Mouse (Mus musculus) kidney, postnatal 4 days (tissue): ENCODE data around the gene Sdf4.
A peak's percentile ranks its signal among the peaks of the same experiment; 100 is the strongest.

Experiments used
- DNase-seq, 2 experiments: peaks; one replicate each; pipeline ENCODE4 v3.0.0; 2021; ENCODE audit warnings: mixed read lengths in 2 of 2

Sdf4 gene

DNA sequence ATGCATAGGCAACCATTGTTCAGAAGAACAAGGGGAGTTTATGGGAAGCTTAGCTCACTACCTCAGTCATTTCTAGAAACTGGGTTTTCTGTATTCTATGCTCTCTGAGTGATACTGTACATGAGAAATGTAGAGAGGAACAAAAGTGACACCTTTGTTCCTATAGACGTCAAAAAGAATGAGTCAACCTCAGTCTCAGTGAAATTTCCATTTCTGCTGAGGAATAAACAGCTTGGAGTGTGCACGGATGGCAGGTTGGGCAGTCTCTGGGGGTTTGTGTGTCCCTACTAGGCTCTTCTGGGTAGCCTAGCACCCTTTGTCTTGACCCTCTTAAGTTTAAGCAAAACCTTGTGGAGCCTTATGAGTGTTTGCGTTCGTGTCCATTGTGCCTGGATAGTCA, 15.7 kb downstream of the Sdf4 start:
- no peak for DNase-seq

DNA sequence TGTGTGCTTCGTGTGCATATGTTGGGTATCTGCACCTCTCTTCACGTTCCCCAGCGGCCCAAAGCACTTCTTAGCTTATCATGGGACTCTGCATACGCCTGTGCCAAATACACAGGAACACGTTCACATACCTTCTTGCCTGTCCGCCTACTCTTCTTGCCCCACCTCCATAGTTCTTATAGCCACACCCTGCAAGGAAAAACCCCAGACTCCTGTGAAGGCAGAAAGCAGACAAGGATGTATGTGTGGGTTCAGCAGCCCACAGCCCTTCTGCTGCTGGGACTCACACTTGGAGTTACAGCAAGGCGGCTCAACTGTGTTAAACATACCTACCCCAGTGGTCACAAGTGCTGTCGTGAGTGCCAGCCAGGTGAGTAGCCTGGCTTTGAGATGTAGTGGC, 21.0 kb downstream of the Sdf4 start, which contains the start of gene Tnfrsf4:
Tnfrsf4 (plus strand) TSS at position 207 of the 400 bp plus-strand sequence.
- no peak for DNase-seq

DNA sequence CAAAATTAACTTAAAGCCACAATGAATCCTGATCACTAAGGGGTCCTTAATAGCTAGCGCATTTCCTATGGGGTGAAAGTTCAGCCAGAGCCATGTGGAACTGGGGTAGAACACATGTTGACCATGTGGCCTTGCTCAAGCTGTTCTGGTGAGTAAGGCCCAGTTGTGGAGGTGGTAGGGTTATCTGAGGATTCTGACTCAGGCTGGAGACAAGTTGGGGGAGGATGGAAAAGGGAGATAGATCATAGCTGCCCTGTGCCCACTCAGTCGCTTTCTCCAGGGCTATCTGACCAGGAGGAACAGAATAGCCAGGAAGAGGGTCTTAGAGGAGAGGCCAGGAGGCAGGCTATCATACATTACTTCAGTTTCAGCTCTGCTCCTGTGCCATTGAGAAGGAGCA, 21.8 kb downstream of the Sdf4 start:
- DNase-seq: no peak

DNA sequence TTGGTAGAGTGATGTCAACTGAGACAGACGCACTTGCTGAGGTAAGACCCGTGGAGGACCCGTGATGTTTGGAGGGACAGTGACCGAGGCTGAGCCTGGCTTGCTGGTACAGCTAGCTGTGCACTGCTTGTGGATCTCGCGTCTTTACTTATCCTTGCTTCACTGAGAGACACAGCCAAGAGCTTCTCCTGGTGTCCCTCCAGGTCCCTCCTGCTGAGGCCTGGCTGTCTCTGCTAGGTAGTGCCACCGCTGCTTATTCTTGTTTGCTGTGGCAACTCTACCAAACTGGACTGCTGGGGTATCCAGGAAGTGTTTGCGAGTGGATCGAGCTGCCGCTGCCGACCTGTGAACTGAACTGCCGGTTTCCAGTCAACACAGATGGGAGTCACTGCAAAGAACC, 27.1 kb downstream of the Sdf4 start:
- DNase-seq: no peak

DNA sequence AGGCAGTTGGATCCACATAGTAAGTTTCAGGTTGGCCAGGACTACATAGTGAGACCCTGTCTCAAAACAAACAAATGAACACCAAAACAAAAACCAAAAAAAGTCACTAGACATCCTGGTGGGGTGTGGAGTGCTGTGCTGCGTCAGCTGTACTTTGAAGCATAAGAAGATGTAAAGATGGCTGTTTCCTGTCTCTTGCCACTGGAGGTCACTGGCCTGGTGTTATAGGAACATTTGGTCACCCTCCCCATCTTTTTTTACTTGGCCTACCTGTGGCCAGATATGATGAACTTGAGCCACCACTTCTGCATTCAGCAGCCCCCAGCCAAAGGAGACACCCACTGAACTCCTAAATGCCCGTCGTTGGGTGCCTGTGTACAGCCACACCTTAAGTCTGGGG, 28.7 kb downstream of the Sdf4 start:
- no peak for DNase-seq

DNA sequence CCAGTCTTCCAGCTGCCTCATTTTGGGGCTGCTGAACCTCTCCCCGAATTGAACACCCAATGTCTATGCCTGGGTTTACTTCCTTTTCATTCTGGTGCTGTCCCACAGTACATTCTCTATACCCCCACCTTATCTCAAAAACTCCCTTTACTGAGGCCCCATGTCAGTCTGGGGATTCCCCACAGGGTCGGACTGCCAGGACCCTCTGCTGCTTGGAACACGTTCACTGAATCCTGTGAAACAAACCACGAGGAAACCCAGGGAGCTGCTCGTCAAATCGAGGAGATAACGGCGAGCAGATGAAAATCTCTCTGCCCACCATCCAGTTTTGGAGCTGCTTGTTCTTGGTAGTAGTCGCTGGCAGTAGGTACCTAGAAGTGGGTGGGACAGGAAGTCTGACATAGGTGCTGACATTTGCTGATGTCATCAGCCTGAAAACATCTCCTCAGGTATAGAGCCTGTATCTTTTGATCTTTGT, 29.3 kb downstream of the Sdf4 start:
- DNase-seq: no peak

DNA sequence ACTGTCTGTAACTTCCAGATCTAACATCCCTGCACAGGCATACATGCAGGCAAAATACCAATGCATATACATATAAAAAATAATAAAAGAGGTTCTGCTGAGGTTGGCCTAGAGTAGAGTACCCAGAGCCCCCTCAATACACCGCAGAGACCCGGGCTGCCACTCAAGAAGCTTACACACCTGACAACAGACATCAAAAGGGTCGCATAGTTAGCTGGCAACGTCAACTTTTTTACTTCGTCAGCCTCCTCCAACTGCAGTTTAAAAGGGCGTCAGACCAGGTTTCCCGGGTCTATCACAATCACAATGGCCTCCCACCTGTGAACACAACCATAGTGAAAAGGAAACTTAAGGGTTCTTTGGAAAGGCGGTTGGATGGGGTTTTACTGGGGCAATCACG, 30.8 kb downstream of the Sdf4 start:
- DNase-seq: no peak

DNA sequence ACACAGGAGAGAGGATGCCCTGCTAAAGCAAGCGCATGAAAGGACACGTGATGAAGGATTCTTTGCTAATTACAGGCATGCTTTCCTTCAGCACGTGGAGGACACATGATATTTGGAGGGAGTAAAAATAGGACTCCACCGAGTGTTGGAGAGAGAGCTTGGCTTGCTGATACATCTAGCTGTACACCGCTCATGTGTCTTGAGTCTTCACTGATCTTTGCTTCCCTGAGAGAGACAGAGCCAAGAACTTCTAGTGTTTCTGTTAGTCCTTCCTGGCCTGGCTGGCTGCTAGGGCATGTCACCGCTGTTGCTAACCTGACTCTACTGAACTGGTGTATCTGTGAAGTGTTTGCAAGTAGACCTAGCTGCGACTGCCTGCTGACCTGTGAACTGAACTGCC, 31.5 kb downstream of the Sdf4 start:
- DNase-seq: no peak

DNA sequence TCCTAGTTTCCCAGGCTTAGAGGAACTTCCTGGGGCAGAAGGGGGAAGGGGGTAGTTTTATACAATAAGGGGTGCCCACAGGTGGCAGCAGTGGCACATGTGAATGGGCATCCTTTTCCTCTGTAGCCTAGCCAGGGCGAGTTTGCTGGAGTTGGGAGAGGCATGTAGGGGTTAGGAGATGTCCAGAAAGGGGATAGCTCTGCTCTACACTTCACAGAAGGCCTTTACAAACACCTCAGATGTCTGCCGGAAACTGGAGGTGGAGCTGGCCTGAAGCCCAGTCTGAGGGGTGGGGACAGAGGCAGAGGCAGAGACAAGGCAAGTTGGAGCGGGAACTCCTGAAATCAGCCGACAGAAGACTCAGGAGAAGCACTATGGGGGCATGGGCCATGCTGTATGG, 33.3 kb downstream of the Sdf4 start, which contains the start of gene Tnfrsf18:
Tnfrsf18 (plus strand) TSS at position 152 of the 400 bp plus-strand sequence.
- DNase-seq: peak; percentile 59 to 70

DNA sequence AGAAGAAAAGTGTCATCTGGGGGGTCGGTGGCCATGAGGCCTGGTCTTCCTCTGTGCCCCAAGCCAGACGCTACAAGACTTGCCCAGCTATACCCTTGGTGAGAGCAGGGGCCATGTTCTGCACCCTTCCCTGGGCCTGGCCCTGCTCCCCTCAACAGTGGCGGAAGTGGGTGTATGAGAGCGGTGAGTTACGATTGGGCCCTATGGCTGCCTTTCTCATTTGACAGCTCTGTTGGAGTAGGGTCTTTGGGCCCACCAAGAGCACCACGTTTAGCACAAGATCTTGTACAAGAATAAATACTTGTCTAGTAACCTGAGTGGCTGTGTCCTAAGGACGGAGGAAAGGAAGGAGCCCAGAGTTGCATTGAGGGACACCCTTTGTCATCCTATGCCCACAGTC, 35.9 kb downstream of the Sdf4 start:
- no peak for DNase-seq

DNA sequence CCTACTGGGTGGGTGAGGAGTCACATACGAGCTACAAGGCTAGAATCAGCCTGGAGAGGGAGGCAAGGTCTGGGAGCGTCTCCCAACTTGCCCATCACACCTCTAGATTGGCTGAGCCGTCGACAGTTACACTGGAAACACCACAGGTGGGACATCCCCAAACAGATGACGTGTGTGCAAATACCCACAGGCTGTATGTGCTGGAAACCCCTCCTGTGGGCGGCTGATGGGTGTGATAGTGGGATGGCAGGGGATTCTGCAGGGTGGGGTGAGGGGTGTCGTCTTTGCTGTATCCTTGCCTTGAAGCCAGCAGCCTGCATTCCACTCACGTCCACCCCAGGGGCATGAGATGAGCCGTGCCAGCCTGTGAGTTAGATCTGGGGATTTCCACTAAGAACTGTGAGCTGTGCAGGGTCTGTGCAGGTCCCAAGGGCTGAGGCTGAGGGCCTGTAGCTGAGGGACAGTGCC, 38.0 kb downstream of the Sdf4 start:
- DNase-seq: no peak

DNA sequence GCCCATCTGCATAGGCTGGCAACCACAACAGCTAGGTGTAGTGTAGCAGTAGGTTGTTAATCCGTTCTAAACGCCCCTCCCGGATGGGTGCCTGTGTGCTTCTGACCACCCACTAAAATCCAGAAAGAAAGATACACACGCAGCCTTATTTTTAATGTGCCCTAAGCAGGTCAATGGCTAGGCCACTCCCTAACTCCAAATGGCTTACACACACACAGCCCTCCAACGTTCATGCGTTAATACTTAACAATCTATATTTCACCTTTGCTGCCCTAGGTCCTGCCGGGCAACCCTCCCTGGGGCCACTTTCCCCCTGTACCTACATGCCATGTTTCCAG, 38.6 kb downstream of the Sdf4 start:
- no peak for DNase-seq

DNA sequence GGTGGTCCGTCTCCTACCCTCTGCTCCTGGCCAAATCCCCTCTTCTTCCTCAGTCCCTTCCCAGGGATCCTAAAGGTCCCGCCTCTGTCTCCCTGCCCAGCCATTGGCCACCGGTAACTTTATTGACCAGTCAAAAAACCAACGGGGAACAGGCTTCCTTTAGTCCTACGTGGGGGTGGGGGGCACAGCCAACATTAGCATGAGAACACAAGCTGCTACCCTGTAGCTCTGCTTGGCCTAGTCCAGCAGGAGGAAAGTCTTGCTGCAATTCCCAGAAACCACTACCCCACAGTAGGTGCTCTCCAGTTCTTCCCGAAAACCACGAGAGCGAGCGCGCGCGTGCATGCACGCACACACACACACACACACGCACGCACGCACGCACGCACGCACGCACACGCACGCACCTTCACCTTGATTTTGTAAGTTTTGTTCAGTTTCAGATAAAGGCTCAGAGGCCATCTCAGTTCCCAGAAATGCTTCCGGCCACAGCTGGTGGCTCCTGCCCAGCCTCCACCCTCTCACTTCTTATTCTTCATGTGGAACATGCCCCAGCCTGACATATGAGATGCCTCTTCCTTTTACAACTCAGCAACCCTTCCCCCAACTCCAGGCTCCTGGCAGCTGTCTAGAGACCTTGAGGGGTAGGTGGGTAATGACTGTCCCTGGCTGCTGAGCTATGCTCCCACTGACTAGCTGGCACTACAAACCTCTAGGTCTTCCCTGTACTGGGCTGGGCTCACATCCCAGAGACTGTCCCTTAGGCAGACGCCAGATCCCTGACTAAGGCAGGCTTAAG, 39.1 kb downstream of the Sdf4 start:
- peak; percentile 85 to 89 for DNase-seq

DNA sequence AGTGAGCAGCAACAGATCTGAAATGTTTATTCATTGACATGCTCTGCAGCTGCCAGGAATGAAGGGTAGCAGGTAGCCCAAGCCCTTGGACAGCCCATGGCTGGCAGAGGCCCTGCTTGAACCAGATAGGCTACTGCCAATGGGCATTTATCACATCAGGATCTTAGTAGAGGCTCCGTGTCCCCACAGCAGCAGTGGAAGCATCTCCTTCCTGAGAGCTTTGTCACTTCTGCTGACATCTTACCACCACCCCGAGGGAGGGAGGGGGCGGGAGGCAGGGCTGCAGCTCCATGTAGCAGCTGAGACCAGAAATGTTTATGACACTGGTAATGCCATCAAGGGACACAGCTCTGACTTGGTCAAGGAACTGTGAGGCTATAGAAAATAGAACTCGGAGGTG, 40.2 kb downstream of the Sdf4 start:
- DNase-seq: peak in 1 of 2 experiments; percentile 28

DNA sequence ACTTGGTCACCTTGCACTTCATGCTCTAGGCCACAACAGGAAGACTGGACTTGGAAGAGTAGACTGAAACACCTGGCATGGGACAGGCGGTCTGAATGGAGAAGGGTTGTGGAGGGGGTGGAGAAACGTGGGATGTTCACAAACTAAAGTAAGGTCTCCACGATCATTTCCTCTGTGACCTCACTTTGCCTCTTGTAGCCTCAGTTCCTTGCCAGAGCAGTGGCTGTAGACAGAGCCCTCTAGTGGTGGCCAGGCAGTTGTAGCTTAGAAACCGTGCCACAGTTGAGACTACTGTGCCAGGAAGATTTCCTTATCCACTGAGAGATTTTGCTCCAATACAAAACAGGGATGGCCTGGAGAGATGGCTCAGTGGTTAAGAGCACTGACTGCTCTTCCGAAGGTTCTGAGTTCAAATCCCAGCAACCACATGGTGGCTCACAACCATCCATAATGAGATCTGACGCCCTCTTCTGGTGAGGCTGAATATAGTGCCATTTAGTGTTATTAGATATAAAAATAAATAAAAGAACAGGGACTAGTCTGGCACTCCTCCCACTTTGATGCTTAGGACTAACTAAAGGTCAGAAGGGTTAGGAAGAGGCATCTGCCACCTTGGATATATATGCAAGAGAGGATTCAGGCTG, 40.9 kb downstream of the Sdf4 start:
- DNase-seq: peak; percentile 55 to 75

DNA sequence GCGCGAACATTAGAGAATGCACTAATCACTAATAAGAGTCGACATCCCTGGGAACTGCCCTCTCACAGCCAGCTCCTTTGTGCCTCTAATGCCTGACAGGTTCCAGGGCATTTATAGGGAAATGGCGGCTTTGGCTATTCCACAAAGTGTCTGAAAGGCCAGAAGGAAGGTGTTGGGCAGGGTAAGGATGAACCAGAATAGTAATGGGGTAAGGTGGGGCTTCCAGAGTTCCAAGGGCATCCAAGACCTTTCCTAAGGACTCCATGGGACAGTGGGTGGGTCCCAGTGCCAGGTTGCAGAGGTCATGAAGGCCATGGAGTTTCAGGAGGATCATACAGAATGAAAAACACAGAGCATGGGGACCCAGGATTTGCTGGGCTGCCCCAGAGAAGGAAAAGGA, 41.6 kb downstream of the Sdf4 start:
- no peak for DNase-seq

DNA sequence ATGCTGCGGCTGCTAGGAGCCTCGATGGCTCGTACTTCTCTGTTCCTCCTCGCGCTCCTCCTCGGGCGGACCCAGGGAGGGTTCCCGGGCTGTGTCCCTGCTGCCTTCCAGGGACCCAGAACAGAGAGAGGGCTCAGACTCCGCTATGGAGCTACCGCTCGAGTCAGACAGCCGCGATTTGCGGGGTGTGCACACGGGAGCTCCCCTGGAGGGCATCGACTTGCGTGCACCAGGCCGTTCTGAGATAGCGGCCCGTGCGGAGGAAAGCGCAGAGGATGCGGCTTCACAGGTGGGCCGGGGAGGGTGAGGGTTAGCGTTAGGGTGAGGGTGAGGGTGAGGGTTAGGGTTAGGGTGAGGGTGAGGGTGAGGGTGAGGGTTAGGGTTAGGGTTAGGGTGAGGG, 42.2 kb downstream of the Sdf4 start:
- no peak for DNase-seq

DNA sequence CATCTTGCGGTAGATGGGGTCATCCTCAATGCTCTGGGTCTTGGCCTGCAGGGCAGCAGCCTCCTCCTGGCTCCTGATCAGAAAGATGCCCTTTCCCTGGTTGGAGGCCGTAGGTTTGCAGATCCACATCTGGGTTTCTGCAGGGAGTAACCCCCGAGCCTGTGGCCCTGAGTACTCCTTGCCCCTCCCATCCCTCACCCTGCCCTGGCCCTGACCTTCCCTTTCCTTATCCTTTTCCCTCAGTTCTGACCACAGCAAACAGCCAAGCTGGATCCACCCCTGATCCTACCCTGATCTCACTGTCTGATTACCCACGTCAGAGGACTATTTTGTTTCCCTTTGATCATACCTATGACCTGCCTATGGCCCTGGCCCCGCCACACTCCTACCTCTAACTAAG, 52.1 kb downstream of the Sdf4 start:
- DNase-seq: no peak

DNA sequence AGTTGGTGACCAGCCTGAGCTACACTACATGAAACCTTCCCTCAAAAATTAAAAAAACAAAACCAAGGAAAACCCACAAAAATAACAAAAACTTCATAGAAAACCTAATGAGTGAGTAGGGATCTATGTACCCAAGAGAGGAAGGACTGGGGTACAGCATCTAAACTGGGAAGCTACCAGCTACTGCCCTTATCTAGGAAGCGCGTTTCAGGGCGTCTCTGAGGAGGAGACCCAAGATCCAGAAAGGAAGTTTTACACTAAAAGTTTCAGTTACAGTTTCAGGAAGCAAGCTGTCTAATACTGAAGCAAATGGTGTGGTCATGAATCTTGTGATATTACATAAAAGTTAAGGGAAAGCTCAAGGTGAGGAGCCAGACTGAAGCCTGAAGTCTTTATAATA, 57.1 kb downstream of the Sdf4 start:
- no peak for DNase-seq

DNA sequence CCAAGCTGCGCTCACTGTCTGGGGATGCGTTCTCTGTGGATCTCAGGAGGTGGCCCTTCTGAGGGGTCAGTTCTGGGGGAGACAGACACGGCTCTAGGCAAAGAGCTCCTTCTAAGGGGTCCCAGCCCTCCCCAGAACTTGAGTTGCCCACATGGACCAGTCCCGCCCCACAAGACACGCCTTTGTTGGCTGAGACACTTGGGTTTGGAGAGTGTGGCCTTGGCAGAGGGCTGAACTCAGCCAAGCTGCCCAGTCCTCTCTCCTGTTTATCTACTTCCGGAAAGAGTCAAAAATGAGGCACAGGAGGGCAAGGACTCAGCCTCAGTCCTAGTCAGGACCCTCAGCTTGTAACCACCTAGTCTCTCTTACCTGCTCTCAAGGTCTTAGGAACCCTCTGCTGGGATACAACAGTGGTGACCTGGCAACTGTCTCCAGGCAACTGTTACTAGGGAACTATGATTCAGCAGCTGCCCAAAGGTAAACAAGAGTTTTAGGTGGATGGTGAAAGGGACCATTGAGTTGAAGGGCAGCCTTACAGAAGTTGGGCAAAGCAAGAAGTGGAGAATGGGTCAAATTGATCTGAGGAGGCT, 57.8 kb downstream of the Sdf4 start:
- no peak for DNase-seq

DNA sequence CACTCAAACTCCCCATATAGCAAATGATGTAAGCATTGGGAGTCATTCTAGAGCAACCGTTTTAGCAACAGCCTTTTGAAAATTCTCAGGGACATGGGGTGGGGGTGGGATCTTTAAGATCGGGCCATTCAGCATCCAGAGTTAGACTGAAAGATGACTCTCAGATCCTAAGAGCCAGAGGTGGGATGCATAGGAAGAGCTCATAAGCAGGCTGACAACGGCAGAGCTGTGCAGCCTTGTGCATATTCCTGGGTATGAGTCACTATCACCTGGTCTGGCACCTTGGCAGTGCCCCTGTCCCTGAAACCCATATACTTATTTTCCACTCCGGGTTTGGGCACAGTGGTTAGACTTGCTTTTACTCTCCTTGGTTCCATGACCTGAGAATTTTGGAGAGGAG, 60.4 kb downstream of the Sdf4 start:
- DNase-seq: no peak

DNA sequence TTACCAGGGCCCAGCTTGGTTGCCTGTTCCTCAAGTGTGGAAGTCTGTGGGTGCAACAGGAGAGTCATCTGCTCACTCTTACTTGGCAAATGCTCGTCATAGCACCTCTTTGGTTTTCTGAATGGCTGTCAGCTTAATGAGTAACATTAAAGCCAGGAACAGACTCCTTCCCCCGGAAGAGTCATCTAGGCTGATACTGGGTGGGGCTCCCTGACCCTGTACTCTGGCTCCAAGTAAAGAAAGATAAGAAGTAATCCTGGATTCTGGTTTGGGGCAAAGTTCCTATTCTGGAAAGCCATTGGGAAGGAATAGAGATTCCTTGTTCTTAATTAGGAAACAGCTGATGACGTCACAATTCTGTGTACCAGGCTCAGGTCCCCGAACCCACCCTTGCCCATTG, 61.5 kb downstream of the Sdf4 start:
- no peak for DNase-seq

DNA sequence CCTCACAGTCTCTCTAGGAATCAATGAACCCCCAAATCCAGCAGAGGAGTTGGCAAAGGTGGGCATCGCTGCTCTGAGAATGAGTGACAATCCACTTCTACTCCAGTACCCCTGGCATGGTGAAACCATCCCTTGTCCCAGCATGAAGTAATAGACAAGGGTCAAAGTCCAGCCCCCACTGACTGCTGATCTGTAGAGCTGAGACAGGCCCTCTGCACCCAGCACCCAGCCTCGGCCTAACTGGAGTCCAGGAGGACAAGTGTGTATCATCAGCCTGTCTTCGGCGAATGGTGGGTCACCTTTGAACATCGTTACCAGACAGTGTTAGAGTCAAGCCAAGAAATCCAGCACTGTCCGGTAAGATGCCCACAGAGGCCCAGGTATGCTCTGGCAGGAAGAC, 61.9 kb downstream of the Sdf4 start:
- peak in 1 of 2 experiments; percentile 47 for DNase-seq

DNA sequence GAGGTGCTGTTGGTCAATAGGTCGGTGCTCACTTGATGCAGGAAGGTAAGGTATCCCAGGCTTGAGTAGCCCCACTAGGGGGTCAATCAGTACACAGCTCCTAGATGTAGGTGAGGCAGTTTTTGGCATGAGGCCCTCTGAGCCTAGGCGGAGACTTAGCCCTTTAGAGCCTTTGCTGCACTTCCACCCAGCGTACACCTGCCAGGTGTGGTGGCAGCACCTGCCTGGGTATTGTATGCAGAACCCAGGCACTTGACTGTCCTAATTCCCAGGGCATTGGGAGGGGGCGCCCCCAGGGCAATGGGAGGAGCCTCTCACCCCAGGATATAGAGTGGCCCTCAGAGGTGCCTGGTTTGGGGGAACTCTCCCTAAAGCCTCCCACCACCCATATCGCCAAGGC, 62.5 kb downstream of the Sdf4 start:
- DNase-seq: no peak
